Mouse (Mus musculus) heart, embryonic 14.5 days (tissue): Measurements from ENCODE around the gene Trex1. TPM values are rescaled to one million over a fixed set of nuclear protein-coding genes. Genes with fewer than 3 reads are reported as not detected.

ENCODE experiments used
- ATAC-seq: fragments of 200-750 bp; cut with Nextera tagmentation; 2 replicates; pipeline ENCODE4 v1.8.0; 2017; ENCODE audit warnings: low read depth, moderate TSS enrichment; ENCODE audit not compliant: insufficient number of reproducible peaks, insufficient read depth, low FRiP score
- H3K27ac ChIP-seq, 2 experiments: fragments of 200-500 bp in 1 of 2; fragments of 300-500 bp in 1 of 2; sonication (generic) in 1 of 2; replicated peaks in 1 of 2; 2 replicates each; pipeline ENCODE4 v1.5.1; 2012 to 2014; ENCODE audit warnings: low read depth in 2 of 2, low read length in 2 of 2, control low read depth in 1 of 2, mild to moderate bottlenecking in 1 of 2, mixed read lengths in 1 of 2; ENCODE audit not compliant: control insufficient read depth in 1 of 2, insufficient read depth in 1 of 2
- H3K27me3 ChIP-seq: fragments of 300-500 bp; sonication (generic); 2 replicates; pipeline ENCODE4 v1.6.1; 2014; ENCODE audit warnings: mild to moderate bottlenecking, low read length, control low read depth; ENCODE audit not compliant: control insufficient read depth, insufficient read depth
- H3K36me3 ChIP-seq: fragments of 300-500 bp; sonication (generic); 2 replicates; pipeline ENCODE4 v1.6.1; 2014; ENCODE audit warnings: mild to moderate bottlenecking, control low read depth, low read length, mixed read lengths; ENCODE audit not compliant: control insufficient read depth, insufficient read depth
- H3K4me1 ChIP-seq, 2 experiments: fragments of 200-500 bp in 1 of 2; fragments of 300-500 bp in 1 of 2; sonication (generic) in 1 of 2; 2 replicates each; pipeline ENCODE4 v1.6.1; 2012 to 2014; ENCODE audit warnings: low read length in 2 of 2, control low read depth in 1 of 2, mixed read lengths in 1 of 2; ENCODE audit not compliant: control insufficient read depth in 2 of 2, insufficient read depth in 2 of 2
- H3K4me2 ChIP-seq: fragments of 300-500 bp; sonication (generic); 2 replicates; pipeline ENCODE4 v1.6.1; 2014; ENCODE audit warnings: mild to moderate bottlenecking, low read length
- H3K4me3 ChIP-seq, 2 experiments: fragments of 200-500 bp in 1 of 2; fragments of 300-500 bp in 1 of 2; sonication (generic) in 1 of 2; 2 replicates each; pipeline ENCODE4 v1.5.1; 2012 to 2014; ENCODE audit warnings: low read length in 2 of 2, mild to moderate bottlenecking in 2 of 2, control low read depth in 1 of 2, low read depth in 1 of 2, moderate library complexity in 1 of 2; ENCODE audit not compliant: control insufficient read depth in 1 of 2, insufficient read depth in 1 of 2
- H3K9ac ChIP-seq: fragments of 300-500 bp; sonication (generic); 2 replicates; pipeline ENCODE4 v1.6.1; 2014; ENCODE audit warnings: mild to moderate bottlenecking, low read length
- H3K9me3 ChIP-seq: fragments of 300-500 bp; sonication (generic); 2 replicates; pipeline ENCODE4 v1.6.1; 2016; ENCODE audit warnings: low read length, control low read depth; ENCODE audit not compliant: control insufficient read depth
- WGBS: fragments of 180-500 bp; shearing (Covaris S2); extraction: QIAGEN DNeasy Blood & Tissue Kit; methylation state at CpG from one replicate; pipeline ENCODE4 v1.1.7; 2014; 5-methylcytosine and 5-hydroxymethylcytosine counted together
- polyA plus RNA-seq: library from polyadenylated mRNA; unstranded; fragments of >200 nt; fragmentation: Nextera tagmentation; extraction: Ambion mirVana; gene quantifications from 2 replicates; pipeline ENCODE4 v1.2.1, GENCODE M21; 2014

The Trex1 gene
- polyA plus RNA-seq, 1 experiment from 2014 or later: 8.1 TPM

GRCm38 (mm10) chr9:109049996-109050673 lies 9.4 kb downstream of the Trex1 start:
- H3K9me3 ChIP-seq: no peaks in the 10 kb centered on the region
- H3K27me3 ChIP-seq: no peaks in the 10 kb centered on the region
- no peak overlapping the region for H3K4me3 ChIP-seq
- H3K36me3 ChIP-seq: peaks cover 41% of the 10 kb centered on the region
- no peak overlapping the region for H3K4me2 ChIP-seq
- peaks cover 5 to 6% of the 10 kb centered on the region in 2 experiments for H3K4me1 ChIP-seq
- no peak for ATAC-seq
- H3K27ac ChIP-seq: no peak overlapping the region
- WGBS: 84% methylated on average over 9 of the region's 9 CpGs
- H3K9ac ChIP-seq: no peak overlapping the region

- 74% methylated on average over 7 of the region's 7 CpGs for WGBS
- no peaks in the 10 kb centered on the region for H3K27me3 ChIP-seq
- no peak overlapping the region for H3K4me3 ChIP-seq
- no peak overlapping the region for H3K27ac ChIP-seq
- H3K9me3 ChIP-seq: no peaks in the 10 kb centered on the region
- H3K36me3 ChIP-seq: peaks cover 43% of the 10 kb centered on the region
- H3K9ac ChIP-seq: no peak overlapping the region
- peaks cover under 1 to 1% of the 10 kb centered on the region in 2 experiments; a peak in 3 of 4 replicates for H3K4me1 ChIP-seq
- H3K4me2 ChIP-seq: no peak overlapping the region
- ATAC-seq: no peak
Measured at GRCm38 (mm10) chr9:109049316-109049715, 10.2 kb downstream of the Trex1 start.

GRCm38 (mm10) chr9:109046306-109046705 lies 13.2 kb downstream of the Trex1 start:
- ATAC-seq: no peak
- H3K27me3 ChIP-seq: no peaks in the 10 kb centered on the region

GRCm38 (mm10) chr9:109041351-109041750 lies 18.2 kb downstream of the Trex1 start:
- peaks cover 15 to 36% of the 10 kb centered on the region in 2 experiments for H3K4me1 ChIP-seq
- H3K9me3 ChIP-seq: no peaks in the 10 kb centered on the region
- WGBS: 43% methylated on average over 7 of the region's 7 CpGs
- H3K4me3 ChIP-seq: no peak overlapping the region
- H3K4me2 ChIP-seq: peak overlapping the region; percentile 86
- peaks cover 7% of the 10 kb centered on the region; the same call in 1 of the 2 replicates for H3K36me3 ChIP-seq
- H3K27ac ChIP-seq: 0 out of 4 replicates have a peak overlapping the region, but pooled peaks of 1 of the 2 experiments have one; percentile 33
- peak overlapping the region; percentile 38 for H3K9ac ChIP-seq
- H3K27me3 ChIP-seq: no peaks in the 10 kb centered on the region
- no peak for ATAC-seq

More at GRCm38 (mm10) chr9:109046306-109046705, 13.2 kb downstream of the Trex1 start:
- H3K4me3 ChIP-seq: no peak overlapping the region
- H3K4me2 ChIP-seq: no peak overlapping the region
- H3K27ac ChIP-seq: no peak overlapping the region
- H3K36me3 ChIP-seq: peaks cover 29% of the 10 kb centered on the region
- H3K9me3 ChIP-seq: no peaks in the 10 kb centered on the region
- H3K9ac ChIP-seq: no peak overlapping the region
- H3K4me1 ChIP-seq: peaks cover 2 to 6% of the 10 kb centered on the region in 2 experiments
- 33% methylated on average over 5 of the region's 5 CpGs for WGBS

GRCm38 (mm10) chr9:109040906-109041305 lies 18.6 kb downstream of the Trex1 start:
- Histone ChIP-seq H3K9me3 (no peaks in the 10 kb centered on the region), H3K36me3 (peaks cover 7% of the 10 kb centered on the region; the same call in 1 of the 2 replicates), H3K4me1 (peaks cover 15 to 36% of the 10 kb centered on the region in 2 experiments), H3K27me3 (no peaks in the 10 kb centered on the region), H3K27ac (0 out of 4 replicates have a peak overlapping the region, but pooled peaks have one; percentile 2 to 33), H3K9ac (peak overlapping the region; percentile 38), H3K4me2 (peak overlapping the region; percentile 86), H3K4me3 (no peak overlapping the region; a peak in 1 of 4 replicates)
- 17% methylated on average over 6 of the region's 6 CpGs for WGBS
- no peak for ATAC-seq

GRCm38 (mm10) chr9:109040216-109040615 lies 19.3 kb downstream of the Trex1 start:
- H3K27ac ChIP-seq: no peak overlapping the region
- peak overlapping the region; percentile 86 for H3K4me2 ChIP-seq
- peaks cover 7% of the 10 kb centered on the region; the same call in 1 of the 2 replicates for H3K36me3 ChIP-seq
- H3K4me1 ChIP-seq: peaks cover 15 to 36% of the 10 kb centered on the region in 2 experiments
- WGBS: 79% methylated on average over 8 of the region's 8 CpGs
- H3K9ac ChIP-seq: peak overlapping the region; percentile 38; the same call in 1 of the 2 replicates
- H3K27me3 ChIP-seq: no peaks in the 10 kb centered on the region
- H3K9me3 ChIP-seq: no peaks in the 10 kb centered on the region
- ATAC-seq: no peak
- no peak overlapping the region; a peak in 1 of 4 replicates for H3K4me3 ChIP-seq

GRCm38 (mm10) chr9:109039681-109040080 lies 19.9 kb downstream of the Trex1 start:
- 0 out of 4 replicates have a peak overlapping the region, but pooled peaks of 1 of the 2 experiments have one; percentile 82 for H3K27ac ChIP-seq
- H3K9me3 ChIP-seq: no peaks in the 10 kb centered on the region
- no peak for ATAC-seq
- peak overlapping the region in 1 of 2 experiments; percentile 69; a peak in 1 of 4 replicates for H3K4me3 ChIP-seq
- WGBS: 67% methylated on average over 4 of the region's 4 CpGs
- peak overlapping the region; percentile 86 for H3K4me2 ChIP-seq
- peaks cover 7% of the 10 kb centered on the region; the same call in 1 of the 2 replicates for H3K36me3 ChIP-seq
- H3K27me3 ChIP-seq: no peaks in the 10 kb centered on the region
- H3K4me1 ChIP-seq: peaks cover 15 to 36% of the 10 kb centered on the region in 2 experiments
- H3K9ac ChIP-seq: no peak overlapping the region; the same call in 1 of the 2 replicates
